Mouse (Mus musculus) embryo, embryonic 11 days (tissue): Measurements from ENCODE around the gene Gins1.
"Not testable (repeated sequence)": the region's sequence is repeated elsewhere in the genome, so short reads cannot be mapped to it uniquely, and the experiment has no call there.

Experiments used
- DNase-seq: peaks from one replicate; pipeline ENCODE4 v3.0.0-alpha.2; 2015

Gins1 gene

DNA sequence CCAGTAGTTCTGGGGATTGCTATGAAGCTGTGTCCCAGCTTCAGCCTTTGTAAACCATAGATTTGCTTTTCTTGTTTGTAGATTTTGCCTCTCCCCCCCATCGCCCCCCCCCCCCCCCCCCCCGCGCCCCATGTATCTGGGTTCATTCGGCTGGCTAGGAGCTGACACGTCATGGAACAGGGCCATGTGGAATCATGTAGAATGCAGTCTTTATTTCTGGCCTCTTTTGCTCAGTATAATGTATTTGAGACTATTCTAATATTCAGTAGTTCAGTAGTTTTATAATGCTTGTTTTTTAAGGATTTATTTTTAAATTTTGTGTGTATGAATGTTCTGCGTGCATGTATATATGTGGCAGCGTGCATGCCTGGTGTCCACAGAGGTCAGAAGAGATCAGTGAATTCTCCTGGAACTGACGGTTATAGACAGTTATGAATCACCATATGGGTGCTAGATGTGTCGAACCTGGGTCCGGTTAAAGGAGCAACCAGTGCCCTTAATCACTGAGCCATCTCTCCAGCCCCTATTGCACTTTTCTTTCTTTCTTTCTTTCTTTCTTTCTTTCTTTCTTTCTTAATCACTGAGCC, 5.2 kb downstream of the Gins1 start:
- peak; percentile 2 for DNase-seq

DNA sequence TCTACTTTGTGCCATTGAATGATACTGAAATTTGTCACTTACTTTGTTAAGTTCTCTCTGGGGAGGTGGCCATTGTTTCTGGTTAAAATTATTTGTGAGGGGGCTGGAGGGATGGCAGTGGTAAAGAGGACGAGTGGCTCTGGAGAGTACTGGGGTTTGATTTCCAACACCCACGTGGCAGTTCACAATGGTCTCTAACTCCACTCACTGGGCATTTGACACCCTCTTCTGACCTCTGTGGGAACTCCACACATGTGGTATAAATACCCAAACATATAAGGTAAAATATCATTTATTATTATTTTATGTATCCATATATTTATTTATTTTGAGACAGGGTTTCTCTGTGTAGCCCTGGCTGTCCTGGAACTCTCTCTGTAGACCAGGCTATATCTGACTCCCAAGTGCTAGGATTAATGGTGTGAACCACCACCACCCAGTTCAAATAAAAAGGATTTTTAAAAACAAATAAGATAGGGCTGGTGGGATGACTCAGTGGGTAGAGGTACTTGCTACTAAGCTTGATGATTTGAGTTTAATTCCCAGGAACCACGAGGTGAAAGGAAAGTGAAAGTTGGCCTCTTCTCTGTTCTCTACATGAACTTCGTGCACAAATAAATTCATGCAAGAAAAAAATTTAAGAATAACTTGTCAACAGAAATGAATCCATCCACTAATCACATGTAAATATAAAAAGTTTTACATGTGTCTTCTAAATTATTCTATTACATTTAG, 9.7 kb downstream of the Gins1 start:
- DNase-seq = no peak

DNA sequence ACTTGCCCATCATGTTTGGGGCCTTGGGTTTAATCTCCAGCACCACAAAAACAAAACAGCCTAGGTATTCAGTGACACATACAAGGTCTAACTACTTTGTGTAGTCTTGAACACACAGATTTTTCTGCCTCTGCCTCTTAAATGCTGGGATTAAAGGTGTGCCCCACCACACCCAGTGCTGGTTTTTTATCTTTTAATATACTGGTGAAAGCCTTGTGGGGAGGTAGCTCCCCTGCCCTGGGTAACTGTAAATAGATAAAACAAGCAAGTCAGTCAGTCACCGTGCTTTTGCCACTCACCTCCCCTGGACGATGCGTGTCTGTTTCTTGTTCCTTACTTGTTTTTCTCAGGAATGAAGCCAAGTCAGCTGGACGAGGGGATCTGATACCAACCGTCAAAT, 10.6 kb downstream of the Gins1 start:
- no peak for DNase-seq

DNA sequence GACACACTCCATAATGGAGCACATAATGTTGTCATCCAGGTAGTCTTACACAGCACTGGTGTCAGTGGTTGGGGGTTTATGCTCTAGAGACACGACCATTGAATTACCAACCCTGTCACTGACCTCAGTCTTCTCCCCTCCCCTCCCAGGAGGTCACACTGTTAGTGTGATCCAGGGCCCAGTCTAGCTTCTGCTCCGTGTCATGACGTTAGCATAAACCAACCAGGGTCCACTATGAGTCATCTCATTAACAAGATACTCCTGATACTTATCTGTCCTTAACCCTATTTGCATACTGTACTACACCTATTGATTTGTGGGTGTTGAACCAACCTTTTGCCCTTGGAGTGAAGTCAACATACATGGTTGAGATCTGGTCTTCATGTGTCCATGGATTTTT, 13.5 kb downstream of the Gins1 start:
- DNase-seq = no peak

DNA sequence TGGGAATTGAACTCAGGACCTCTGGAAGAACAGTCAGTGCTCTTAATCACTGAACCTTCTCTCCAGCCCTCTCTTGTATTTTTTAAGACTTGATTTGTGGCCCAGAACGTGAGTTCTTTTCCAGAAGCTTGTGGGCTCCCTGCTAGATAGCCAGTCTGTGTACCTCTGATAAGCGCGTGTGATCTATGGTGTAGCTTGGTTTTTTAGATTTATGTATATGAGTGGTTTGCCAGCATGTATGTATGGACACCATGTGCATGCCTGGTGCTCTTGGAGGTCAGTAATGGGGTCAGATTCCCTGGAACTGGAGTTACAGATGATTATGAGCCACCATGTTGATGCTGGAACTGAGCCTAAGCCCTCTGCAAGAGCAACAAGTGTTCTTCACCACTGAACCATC, 15.3 kb downstream of the Gins1 start:
- DNase-seq = no peak

DNA sequence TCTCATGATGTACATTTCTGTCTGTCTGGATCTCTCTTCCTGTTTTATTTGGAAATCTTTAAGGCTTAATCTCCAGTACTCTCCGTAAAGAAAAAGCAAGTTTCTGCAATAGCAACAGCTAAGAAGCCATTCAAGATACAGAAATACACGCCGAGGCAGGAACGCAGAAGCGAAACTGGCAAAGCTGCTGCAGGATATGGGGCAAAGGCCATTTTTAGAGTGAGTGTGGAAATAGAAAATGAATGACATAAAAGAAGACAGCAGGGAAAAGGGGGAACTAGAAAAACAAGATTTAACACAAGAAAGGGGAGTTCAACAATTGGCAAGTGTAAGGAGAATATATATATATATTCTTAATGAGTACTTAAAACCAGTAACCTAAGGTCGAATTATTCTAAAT, 16.5 kb downstream of the Gins1 start:
- no peak for DNase-seq

DNA sequence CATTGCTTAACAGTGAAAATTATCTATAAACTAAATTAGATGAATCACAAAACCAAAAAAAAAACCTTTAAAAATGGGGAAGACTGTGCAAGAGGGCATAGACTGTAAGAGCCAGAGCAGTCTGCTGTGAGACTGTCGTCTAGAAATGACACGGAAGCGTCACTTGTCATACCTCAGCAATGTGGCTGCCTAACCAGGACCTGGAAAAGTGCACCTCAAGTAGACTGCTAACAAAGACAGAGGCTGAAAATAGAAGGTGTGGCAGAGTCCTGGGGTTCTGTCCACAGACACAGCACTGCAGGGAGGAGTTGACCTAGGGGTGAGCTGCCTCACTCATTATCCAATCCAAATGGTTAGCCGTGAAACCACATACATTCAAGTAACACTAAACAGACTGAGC, 17.0 kb downstream of the Gins1 start:
- no peak for DNase-seq

DNA sequence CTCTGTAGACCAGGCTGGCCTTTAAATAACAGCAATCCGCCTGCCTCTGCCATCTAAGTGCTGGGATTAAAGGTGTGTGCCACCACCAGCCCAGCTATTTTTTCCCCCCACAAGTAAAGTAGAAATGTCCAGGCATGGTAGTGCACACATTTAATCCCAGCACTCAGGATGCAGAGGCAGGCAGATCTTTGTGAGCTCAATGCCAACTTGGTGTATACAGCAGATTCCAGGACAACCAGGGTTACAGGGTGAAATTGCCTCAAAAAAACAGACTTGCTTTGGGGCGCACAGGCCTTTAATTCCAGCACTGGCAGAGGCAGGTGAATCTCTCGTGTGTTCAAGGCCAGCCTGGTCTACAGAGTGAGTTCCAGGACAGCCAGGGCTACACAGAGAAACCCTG, 17.8 kb downstream of the Gins1 start:
- no peak for DNase-seq

DNA sequence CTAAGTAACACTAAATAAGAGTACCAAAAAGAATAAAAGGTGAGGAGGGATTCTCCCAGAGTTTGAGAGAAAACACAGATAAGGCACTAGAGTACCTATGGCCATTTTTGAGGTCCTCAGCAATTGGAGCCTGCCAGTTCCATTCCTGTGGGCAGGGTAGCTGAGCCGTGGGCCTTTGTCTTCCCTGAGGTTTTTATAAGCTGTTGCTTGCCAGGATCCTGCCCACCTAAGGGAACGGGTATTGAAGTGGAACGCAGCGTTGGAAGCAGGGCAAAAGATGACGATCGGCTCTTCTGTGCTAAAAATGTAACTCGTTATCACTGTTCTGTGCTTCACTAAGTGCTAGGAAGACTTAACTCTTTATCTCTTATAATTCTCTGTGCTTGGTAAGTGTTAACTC, 18.3 kb downstream of the Gins1 start:
- no peak for DNase-seq

DNA sequence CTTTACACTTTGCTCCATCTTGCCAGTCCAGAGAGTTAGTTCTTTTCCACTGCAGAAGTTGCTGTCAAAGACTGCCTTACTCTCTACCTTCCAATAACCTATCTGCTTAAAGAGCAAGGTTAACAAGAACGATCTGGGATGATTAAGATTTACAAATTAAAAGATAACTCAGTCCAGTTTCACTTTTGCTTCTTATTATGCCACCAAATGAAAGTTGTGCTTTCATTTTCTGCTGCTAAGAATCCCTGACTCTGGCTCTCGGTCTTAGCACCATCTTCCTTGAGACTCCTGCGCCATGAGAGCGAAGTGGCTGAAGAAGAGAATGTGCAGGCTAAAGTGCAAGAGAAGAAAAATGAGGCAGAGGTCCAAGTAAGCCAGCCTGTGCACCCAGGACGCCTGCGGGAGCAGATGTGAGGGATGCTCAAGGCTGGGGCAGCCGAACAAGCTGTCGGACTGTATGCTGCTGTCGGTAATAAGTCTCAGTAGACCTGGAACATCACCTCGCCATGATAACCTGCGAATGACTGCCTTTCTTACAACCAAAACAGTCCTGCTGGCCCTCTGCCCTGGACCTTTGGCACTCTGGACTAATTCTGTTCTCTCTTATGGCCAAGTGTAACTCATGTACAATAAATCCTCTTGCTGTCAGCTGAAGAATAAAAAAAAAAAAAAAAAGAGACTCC, 22.0 kb downstream of the Gins1 start:
- DNase-seq = no peak

DNA sequence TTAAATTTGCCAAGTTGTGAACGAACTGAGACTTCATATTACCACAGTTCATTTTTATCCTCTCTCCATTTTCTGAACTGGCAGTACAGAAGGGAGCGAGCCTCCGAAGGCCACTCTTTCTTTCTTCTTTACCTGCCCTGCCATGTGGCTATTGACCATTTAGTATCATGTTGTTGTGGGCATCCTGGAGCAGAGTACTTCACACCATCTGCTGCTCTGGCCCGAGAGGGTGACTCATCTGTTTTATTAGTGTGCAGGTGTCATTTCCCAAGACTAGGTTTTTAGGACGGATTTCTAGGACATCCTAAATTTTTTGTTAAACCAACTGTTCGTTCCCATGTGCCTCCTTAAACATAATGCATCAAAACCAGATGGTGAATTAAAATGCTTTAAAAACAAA, 24.0 kb downstream of the Gins1 start:
- DNase-seq = no peak

DNA sequence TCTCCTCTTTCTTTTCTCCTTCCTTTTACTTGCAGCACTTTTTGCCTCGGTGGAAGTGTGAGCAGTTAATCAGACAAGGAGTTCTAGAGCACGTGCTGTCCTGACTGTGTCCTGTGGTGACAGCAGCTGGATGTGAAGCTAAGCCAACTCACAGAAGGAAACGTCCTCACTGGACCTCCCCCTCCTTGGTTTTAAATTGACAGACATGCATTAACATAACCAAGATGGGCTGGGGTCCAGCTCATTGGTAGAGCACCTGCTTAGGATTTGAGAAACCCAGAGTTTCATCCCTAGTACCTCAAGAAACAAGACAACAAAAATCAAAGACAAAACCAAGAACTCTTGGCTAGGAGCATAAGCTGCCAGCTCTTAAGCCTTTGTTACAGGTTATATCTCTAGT, 25.6 kb downstream of the Gins1 start:
- DNase-seq = no peak

DNA sequence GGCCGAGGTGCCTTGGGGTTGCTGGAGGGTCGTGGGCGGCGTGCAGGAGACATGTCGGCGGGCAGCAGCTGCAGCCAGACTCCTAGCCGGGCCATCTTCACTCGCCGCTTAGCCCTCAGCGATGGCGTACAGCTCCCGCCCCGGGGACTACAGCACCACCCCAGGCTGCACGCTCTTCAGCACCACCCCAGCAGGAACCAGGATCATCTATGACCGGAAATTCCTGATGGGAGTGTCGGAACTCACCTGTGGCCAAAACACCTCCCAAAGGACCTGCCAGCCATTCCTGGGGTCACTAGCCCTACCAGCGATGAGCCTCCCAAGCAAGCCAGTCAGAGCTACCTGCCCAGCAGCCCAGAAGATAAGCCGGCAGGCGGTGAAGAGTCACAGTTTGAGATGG, 28.3 kb downstream of the Gins1 start:
- DNase-seq = no peak

DNA sequence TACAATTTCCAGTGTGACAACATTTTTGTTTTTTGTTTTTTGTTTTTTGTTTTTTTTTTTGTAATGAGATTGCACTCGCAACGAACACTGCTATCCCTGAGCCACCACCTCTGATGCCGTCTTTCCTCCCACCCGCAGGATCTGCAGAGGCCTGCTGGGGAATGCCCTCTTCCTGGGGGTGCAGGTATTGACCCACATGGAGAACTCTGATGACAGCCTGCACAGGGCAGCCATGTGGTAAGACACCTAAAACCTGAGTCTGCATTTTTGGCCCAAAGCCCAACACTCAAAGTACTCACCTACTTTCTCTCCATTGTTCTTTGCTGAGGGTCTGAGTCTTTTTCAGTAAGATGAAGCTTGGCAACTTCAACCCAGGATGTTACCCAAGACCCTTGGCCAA, 29.5 kb downstream of the Gins1 start:
- DNase-seq = no peak

DNA sequence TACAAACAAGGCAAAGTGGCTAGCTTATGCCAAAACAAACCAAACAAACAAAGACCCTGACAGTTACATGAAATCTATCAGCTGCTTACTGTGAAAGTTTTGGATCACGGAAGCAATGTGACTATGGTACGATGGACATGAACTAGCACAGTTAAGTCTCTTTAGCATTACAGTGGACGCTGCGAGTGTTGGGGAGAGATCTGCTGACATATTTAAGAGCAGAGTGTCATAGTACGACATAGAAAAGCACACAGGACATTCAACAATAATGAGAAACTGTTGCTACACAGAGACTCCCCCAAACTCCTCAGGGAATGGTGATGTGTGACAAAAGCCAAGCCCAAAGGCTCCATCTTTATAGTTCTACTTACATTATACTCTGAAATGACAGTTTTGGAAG, 38.8 kb downstream of the Gins1 start:
- DNase-seq = no peak

DNA sequence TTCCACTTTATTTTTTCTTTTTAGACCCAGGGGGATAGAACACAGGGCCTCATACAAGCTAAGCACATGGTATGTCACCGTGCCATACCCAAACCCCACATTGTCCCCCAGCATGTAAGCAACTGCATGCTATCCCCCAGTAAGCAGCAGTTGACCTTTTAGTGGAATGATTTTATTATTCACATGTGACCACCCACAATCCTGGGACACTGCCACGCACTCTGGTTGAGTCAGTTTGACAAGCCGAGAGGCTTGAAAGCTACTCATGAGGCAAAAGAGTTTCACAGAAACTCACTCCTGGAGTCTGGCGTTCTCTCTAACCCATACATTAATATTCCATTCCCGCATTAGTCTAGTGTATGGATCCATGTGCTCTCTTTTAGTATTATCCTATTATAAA, 42.1 kb downstream of the Gins1 start:
- not testable (repeated sequence) for DNase-seq

DNA sequence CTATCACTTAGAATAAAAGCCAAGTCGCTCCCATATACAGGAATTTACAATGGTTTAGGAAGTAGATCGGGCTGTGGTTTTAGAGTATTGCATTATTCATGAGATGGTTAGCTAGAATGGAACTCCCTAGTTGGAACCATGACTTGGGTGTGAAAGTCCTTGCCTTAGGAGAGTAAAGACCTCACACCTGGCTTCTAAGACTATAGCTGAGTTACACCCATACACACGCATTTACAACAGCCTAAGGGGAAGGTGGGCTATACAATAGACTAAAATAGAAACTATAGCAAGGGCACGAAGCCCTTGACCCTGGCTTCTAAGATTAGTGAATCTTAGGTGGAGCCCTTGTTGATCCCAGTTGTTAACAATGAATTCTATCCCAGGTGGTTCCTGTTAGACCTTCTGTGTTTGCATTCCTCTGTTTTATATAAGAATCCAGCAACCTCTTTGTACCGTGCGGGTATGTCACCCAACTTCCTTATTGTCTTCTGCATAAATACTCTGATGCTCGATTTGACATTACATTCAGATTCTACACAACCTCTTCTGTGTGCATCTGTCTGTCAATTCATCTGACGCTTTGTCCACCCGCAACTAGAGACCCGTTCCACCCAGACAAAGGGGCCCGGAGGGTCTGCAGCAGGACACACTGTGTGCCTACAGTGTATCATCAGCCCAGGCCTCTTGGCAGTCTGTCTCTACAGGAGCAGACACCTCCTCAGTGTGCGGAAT, 42.8 kb downstream of the Gins1 start:
- DNase-seq = not testable (repeated sequence)

DNA sequence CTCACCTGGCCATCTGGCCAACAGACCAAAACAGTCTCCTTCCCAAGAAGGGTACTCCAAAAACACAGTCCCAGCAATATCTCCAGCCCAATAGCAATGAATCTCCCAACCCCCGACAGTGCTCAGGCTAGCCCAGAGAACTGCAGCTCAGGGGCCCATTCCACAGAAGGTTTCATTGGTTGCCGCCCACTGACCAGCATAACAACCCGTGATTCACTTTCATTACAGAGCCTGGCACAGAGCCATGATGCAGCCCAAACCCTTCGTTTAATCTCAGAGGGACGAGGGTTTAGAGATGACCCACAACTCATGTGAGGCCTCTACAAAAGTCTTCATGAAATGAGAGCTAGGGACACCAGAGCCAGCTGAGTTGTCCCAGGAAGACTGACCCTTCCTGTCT, 43.6 kb downstream of the Gins1 start:
- no peak for DNase-seq

DNA sequence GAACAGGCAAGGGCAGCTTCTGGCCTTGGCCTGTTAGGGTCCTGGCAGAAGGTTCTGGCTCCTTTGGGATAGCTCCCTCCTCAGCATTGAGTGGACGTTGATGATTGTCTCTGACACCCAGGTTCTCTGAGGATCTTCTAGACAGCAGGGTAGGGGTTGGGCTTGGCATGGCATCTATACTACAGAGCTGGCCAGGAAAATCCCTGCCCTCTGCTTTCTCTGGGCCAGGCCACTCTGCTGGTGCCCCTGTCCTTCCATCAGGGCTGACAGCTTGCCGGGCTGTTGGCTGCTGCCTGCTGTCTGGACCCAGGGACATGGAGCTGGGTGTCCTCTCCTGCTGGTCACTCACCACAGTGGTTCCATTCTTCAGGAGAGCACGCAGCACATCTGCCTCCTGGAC, 44.5 kb downstream of the Gins1 start:
- no peak for DNase-seq

DNA sequence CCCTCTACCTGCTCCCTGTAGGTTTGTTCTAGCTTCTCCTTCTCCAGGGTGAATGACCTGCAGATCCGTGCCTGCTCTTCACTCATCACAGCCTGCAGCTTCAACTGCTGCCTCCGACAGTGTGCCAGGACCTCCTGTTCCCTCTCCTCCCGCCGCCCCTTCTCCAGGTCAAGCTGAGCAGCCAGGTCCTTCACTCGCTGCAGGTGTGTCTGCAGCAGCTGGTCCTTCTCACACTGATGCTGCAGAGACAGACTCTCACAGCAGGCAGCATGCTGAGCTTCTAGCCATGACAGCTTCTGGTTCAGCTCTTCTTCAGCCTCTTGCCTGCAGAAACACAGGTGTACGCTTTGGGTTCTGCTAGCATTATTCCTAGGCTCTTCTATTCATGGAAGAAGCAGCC, 44.9 kb downstream of the Gins1 start:
- DNase-seq = no peak

DNA sequence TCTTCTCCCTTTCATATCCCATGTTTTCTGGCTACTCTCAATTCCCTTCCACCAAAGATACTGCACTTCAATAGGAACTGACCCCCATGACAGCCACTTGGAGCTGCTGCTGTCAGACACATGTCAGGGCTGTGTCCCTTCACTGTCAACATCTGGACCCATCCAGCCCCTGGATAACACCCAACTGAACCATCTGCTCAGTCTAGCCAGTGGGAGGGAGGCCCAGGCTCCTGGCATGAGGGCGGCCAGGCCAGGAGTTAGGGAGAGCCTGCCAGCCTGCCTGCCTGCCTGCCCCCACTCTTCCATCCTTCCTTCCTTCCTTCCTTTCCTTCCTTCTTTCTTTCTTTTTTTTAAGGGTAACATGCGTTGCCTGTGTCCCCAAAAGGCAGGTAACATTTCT, 46.0 kb downstream of the Gins1 start:
- no peak for DNase-seq

DNA sequence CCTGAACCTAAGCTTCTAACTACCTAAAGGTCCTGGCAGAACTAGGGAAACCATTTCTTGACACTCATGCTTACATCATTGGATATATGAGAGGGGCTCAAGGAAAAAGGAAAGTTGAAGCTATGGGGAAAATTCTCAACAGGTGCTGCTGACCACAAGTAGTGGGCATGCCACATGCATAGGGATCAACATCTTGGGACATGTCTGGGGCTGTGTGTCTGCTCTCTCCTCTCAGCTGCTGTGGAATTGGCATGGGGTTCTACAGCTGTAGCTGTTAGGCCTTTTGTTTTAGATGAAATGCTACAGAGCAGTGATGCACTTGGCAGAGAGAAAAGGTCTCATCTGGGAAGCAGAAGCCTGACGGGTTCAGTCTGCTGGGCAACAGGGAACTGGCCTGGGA, 50.7 kb downstream of the Gins1 start:
- no peak for DNase-seq

DNA sequence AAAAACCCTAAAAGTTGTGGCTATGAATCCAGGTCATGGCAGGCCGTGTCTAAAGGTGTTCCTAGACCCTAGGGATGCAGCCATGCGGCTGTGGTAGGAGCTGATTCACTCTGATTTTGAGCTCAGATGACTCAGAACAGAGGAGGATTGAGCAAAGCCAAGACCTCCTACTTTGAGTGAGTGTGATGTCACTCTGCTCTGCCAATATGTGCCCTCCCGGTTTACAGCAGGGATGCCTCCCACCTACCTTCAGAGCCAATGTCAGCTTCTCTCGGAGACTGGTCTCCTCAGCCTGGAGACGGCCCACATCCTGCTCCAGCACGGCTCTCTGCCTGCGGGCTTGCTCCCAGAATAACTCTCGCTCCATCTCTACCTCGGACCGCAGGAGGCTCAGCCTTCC, 54.3 kb downstream of the Gins1 start:
- no peak for DNase-seq

DNA sequence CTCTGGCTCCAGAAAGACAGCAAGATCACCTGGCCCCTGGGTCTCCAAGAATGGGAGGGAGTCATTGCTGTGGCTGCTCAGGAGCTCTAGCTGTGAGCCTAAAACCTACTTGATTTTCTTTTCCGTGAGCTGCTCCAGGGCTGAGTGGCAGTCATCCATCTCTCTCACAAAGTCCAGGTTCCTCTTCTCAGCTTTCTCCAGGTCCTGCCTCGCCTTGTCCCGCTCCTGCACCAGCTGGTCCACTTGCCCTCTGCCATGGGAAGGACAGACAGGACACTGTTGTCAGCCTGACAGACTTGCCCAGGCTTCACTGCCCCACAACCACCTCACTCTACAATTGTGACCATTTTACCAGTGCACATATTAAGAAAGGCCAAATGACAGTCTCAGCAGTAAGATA, 58.0 kb downstream of the Gins1 start:
- no peak for DNase-seq
